Mouse (Mus musculus): ENCODE results near the gene Agap3.

Agap3 gene

GRCm38 (mm10) chr5:24474723-24475261 is 22.8 kb downstream of the Agap3 start:
- peak; percentile 49 for DNase-seq (ENCODE audit: low read depth)

GRCm38 (mm10) chr5:24475476-24476241 is 23.7 kb downstream of the Agap3 start:
- DNase-seq (ENCODE audit: low read depth), result no peak

DNA sequence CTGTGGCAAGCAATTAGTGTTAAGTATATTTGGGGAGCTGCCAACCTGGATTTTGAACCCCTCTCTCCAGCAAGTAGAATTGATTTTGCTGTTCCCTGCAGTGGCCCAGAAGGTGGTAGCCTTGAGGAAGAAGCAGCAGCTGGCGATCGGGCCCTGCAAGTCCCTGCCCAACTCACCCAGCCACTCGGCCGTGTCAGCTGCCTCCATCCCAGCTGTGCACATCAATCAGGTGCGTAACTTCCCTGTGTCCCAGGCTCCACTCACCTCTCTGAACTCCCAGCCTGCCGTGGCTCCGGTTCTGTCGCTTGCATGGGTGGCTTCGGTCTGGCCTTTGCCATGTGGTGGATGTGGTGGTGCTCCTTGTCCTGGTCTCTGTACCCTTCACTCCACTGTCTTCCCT is 25.9 kb downstream of the Agap3 start:
- no peak for DNase-seq (ENCODE audit: low read depth)

GRCm38 (mm10) chr5:24481647-24482046 is 29.7 kb downstream of the Agap3 start:
- peak; percentile 41 for DNase-seq (ENCODE audit: low read depth)

- DNase-seq (ENCODE audit: low read depth), result no peak
Measured at GRCm38 (mm10) chr5:24482247-24483079, 30.5 kb downstream of the Agap3 start.

GRCm38 (mm10) chr5:24483326-24483725 is 31.3 kb downstream of the Agap3 start:
- peak; percentile 65 for DNase-seq (ENCODE audit: low read depth)

- DNase-seq (ENCODE audit: low read depth), result no peak
Measured at GRCm38 (mm10) chr5:24484963-24485362, 33.0 kb downstream of the Agap3 start.

GRCm38 (mm10) chr5:24486097-24486496 is 34.1 kb downstream of the Agap3 start:
- peak; percentile 80 for DNase-seq (ENCODE audit: low read depth)

DNA sequence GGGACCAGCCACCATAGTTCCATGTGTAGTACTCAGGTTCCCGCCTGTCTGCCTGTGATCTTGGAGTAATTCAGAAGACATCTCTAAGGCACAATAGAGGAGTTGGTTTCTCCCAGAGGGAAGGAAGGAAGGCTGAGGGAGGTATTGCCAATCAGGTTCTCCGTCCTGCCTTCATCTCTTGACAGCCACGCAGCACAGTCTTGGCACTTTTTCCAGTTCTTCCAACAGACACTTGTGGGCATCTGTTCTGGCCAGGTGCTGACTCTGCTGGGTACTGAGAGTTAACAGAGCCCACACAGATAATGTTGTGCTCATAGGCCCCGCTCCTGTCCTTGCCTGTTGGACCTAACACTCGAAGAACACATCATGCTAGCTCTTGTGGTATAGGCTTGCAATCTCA is 34.8 kb downstream of the Agap3 start:
- DNase-seq (ENCODE audit: low read depth), result no peak

- no peak for DNase-seq (ENCODE audit: low read depth)
Measured at GRCm38 (mm10) chr5:24490413-24490920, 38.5 kb downstream of the Agap3 start.

- DNase-seq (ENCODE audit: low read depth), result no peak
Measured at GRCm38 (mm10) chr5:24492546-24493285, 40.7 kb downstream of the Agap3 start.

GRCm38 (mm10) chr5:24495019-24495418 is 43.0 kb downstream of the Agap3 start:
- no peak for DNase-seq (ENCODE audit: low read depth)

- DNase-seq (ENCODE audit: low read depth), result no peak
Measured at GRCm38 (mm10) chr5:24496756-24497155, 44.8 kb downstream of the Agap3 start.

GRCm38 (mm10) chr5:24497526-24497925 is 45.5 kb downstream of the Agap3 start:
- no peak for DNase-seq (ENCODE audit: low read depth)

GRCm38 (mm10) chr5:24499113-24499512 is 47.1 kb downstream of the Agap3 start:
- DNase-seq (ENCODE audit: low read depth), result no peak

DNA sequence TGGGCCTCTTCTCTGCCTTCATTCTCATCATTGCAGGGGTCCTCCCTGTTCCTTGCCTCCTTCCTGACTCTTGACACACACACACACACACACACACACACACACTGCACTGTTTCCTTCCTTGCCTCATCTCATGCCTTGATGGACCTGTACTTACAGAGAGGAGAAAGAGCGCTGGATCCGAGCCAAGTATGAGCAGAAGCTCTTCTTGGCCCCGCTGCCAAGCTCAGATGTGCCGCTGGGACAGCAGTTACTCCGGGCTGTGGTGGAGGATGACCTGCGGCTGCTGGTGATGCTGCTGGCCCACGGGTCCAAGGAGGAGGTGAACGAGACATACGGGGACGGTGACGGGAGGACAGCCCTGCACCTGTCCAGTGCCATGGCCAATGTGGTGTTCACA is 48.9 kb downstream of the Agap3 start:
- DNase-seq (ENCODE audit: low read depth), result no peak

DNA sequence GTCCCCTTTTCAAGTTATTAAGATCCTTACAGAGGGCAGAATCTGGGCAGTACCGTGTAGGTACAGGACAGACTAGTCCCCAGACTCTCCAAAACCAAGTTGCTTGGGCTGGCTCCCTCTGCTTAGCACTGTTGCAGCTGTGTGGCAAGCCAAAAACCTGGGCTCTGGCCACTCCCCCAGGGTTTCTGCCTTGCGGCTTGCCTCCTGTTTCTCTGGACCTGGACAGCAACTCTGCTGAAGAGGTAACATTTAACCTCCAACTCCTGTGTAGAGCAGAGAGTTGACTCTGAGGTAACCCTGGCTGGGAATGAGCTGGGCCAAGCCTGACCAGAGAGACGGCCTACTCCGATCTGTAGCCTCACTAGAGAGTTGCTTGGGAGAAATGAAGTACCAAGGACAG is 50.8 kb downstream of the Agap3 start:
- no peak for DNase-seq (ENCODE audit: low read depth)

DNA sequence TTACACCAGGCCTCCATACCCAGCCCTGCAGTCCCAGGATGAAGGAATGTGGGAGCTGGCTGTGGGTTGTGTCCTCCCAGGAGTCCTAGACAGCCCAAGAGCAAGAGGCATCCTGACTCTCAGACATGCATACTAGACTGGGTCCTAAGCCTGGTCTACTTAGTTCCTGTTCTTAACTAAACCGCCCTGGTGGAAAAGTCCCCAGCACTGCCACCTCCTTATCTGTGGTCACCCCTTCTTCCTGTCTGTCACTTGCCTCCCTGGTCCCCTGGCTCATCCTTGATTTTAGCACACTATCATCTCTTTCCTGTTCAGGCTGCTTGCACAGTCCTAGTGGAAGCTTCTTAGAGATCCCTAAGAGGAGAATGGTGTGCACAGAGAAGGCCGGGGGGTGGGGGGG is 53.5 kb downstream of the Agap3 start:
- no peak for DNase-seq (ENCODE audit: low read depth)

GRCm38 (mm10) chr5:24508406-24508805 is 56.4 kb downstream of the Agap3 start:
- DNase-seq (ENCODE audit: low read depth), result no peak

DNA sequence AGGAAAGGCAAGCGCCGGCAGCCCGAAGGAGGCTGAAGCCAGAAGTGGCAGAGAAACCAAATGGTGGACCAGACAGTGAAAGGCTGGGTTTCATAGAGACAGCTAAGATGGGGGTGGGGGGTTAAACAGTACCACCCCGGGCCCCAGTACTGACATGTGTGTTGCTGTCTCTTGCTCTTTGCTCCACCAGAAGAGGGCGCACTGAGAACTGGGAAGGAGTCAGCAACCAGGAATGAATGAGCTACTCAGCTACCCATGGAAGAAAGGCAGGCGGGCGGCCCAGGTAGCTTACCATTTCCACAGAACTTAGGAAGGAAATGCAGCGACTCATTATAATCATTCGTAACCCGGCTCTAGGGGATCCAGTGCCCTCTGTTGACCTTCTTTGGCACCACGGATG is 58.7 kb downstream of the Agap3 start:
- DNase-seq (ENCODE audit: low read depth), result peak; percentile 48

DNA sequence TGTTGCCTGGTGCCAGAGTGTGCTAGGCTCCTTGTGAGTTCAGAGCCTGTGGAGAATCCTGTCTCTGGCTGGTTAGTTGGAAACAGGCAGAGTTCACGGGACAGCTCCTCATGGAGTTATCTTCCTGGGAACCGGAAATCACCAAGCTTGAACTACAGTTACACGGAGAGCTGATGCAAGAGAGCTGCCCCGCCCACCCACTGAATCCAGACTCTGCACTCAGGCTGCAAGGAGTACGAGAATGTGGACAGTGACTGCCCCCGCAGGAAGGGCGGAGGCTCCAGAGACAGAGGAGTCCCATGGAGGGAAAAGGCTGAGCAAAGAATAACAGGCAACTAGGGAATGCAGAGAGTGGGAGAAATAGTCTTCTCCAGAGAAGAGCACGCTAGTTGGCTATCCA is 60.3 kb downstream of the Agap3 start:
- no peak for DNase-seq (ENCODE audit: low read depth)

GRCm38 (mm10) chr5:24521366-24521765 is 69.4 kb downstream of the Agap3 start:
- DNase-seq (ENCODE audit: low read depth), result no peak
